Mouse (Mus musculus) G1E (cell line): Measurements from ENCODE around the gene F11r. TPM values are rescaled to one million over a fixed set of nuclear protein-coding genes. Genes with fewer than 3 reads are reported as not detected.

Experiments
- ATAC-seq: 2 replicates; pipeline ENCODE4 v1.8.0; 2016; ENCODE audit warnings: mild to moderate bottlenecking; ENCODE audit not compliant: insufficient number of reproducible peaks, poor library complexity, low FRiP score, severe bottlenecking; ENCODE audit errors: extremely low read depth
- DNase-seq: peaks from one replicate; pipeline ENCODE4 v3.0.0; 2012; ENCODE audit warnings: low spot score
- H3K27me3 ChIP-seq: 2 replicates; pipeline ENCODE4 v1.6.1; 2012; ENCODE audit warnings: mild to moderate bottlenecking, low read length, inconsistent platforms; ENCODE audit not compliant: insufficient read depth
- H3K36me3 ChIP-seq: replicated peaks from 2 replicates; pipeline ENCODE3; 2012; ENCODE audit warnings: mild to moderate bottlenecking, inconsistent platforms
- H3K4me1 ChIP-seq: 2 replicates; pipeline ENCODE4 v1.6.1; 2012; ENCODE audit warnings: low read depth, low read length, inconsistent platforms, mixed read lengths; ENCODE audit not compliant: insufficient read depth
- H3K4me3 ChIP-seq: 2 replicates; pipeline ENCODE4 v1.5.1; 2012; ENCODE audit warnings: low read depth, mild to moderate bottlenecking, inconsistent platforms, low read length, moderate library complexity, mixed read lengths
- H3K9me3 ChIP-seq: replicated peaks from 2 replicates; pipeline ENCODE4 v1.6.1; 2012; ENCODE audit warnings: inconsistent platforms
- CTCF ChIP-seq: IDR thresholded peaks from 2 replicates; pipeline ENCODE4 v1.5.1; 2012; ENCODE audit warnings: low read depth, low read length, inconsistent platforms, mixed read lengths
- GATA1 ChIP-seq: IDR thresholded peaks from 2 replicates; pipeline ENCODE4 v1.6.1; 2012; ENCODE audit warnings: borderline replicate concordance, low read length, inconsistent platforms, mixed read lengths
- GATA2 ChIP-seq: IDR thresholded peaks from 2 replicates; pipeline ENCODE4 v1.6.1; 2012; ENCODE audit warnings: low read depth, low read length, inconsistent platforms, borderline replicate concordance
- POLR2AphosphoS5 ChIP-seq: IDR thresholded peaks from 2 replicates; pipeline ENCODE4 v1.6.1; 2012; ENCODE audit warnings: low read depth, low read length, inconsistent platforms; ENCODE audit not compliant: insufficient replicate concordance
- TAL1 ChIP-seq: conservative IDR thresholded peaks from 2 replicates; pipeline ENCODE4 v1.6.1; 2012; ENCODE audit warnings: low read depth, low read length, inconsistent platforms, mixed read lengths
- polyA plus RNA-seq: library from polyadenylated mRNA; stranded (reverse); fragments of >175 nt; gene quantifications from 2 replicates; pipeline ENCODE4 v1.2.3, GENCODE M21; 2012
- total RNA-seq, 2 experiments: library from RNA; stranded (forward) in 1 of 2; stranded (reverse) in 1 of 2; fragments of 200-1000 nt in 1 of 2; fragments of >200 nt in 1 of 2; fragmentation: Nextera tagmentation in 1 of 2; gene quantifications; 2 replicates each; pipeline ENCODE4 v1.2.3; 2014 to 2017

F11r gene
- total and polyA plus RNA-seq, 3 experiments: 0.11 TPM; not detected in 2

DNA sequence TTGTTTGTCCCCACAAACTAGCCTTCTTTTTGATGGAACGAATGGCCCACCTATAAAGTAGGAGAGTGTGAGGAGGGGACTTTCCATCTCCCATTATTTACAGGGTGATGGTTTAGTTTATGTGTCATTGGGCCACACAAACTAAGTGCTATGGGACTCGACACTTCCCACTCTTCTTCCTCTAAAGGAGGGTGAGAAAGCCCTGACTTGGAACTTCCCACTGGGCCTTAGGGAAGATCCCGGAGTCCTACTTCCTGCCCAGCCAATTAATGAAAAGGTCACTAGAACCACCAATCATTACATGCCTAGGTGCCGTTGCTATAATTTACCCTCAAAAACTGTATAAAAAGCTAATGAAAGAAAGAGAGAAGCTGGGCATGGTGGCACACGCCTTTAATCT is 5.2 kb upstream of the F11r start:
- Histone ChIP-seq H3K4me3 (no peak overlapping the region), H3K27me3 (peaks cover 27% of the 10 kb centered on the region), H3K36me3 (no peaks in the 10 kb centered on the region), H3K4me1 (peaks cover 2% of the 10 kb centered on the region), H3K9me3 (no peaks in the 10 kb centered on the region)
- DNase-seq: no peak
- TF ChIP-seq GATA2 (no peak), GATA1 (no peak)
- no peak for ATAC-seq

DNA sequence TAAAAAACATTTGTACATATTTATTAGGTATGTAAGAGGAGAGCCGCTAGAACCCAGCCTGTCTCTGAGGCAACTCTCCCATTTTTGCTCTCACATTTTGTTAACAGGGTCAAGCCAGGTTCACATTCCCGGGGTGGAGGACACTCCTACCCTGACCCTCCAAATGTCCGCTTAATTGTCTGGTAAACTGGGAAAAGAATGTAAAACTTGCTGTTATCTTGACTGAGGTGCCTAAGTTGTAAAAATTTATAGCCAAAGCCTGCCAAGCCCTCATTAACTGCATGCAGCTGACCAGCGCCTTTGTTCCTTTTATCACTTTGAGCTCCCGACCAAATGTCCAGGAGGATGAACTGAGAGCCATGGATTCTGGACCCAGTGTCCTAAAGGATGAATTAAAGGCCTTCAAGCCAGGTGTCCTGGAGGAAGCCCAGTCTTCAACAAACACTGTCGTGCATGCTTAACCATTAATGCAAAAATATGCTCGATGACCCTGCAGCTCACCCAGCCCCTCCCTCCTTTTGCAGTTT is 2.0 kb upstream of the F11r start:
- Histone ChIP-seq H3K4me3 (no peak overlapping the region), H3K27me3 (peaks cover 41% of the 10 kb centered on the region), H3K9me3 (no peaks in the 10 kb centered on the region), H3K4me1 (peaks cover 10% of the 10 kb centered on the region), H3K36me3 (no peaks in the 10 kb centered on the region)
- DNase-seq: no peak
- ATAC-seq: no peak
- no peak for TF ChIP-seq TAL1
- TF ChIP-seq CTCF: no peak
- TF ChIP-seq POLR2AphosphoS5: no peak
- TF ChIP-seq GATA2: no peak
- no peak for TF ChIP-seq GATA1

DNA sequence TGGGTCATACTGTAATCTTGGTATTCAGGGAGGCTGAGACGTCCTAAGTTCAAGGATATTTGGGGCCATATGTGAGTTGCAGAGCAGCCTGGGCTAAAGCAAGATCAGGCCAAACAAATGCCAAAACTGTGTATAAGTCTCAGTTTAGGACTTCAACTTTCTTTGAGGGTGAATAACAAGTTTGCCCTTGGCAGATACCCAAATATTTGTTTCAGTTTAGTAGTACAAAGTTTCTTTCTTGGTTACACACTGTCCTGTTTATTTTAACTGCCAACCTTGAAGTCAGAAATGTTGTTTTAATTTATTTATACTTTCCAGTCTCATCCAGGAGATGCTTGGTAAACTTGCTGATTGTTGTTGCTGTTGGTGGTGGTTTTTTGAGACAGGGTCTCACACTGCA is 1.4 kb upstream of the F11r start:
- peaks cover 10% of the 10 kb centered on the region for H3K4me1 ChIP-seq
- H3K9me3 ChIP-seq: no peaks in the 10 kb centered on the region
- ATAC-seq: no peak
- DNase-seq: no peak
- TF ChIP-seq GATA2: no peak
- TF ChIP-seq POLR2AphosphoS5: no peak
- no peak for TF ChIP-seq TAL1
- TF ChIP-seq GATA1: no peak
- no peak for TF ChIP-seq CTCF
- no peaks in the 10 kb centered on the region for H3K36me3 ChIP-seq
- no peak overlapping the region for H3K4me3 ChIP-seq
- H3K27me3 ChIP-seq: peaks cover 42% of the 10 kb centered on the region

DNA sequence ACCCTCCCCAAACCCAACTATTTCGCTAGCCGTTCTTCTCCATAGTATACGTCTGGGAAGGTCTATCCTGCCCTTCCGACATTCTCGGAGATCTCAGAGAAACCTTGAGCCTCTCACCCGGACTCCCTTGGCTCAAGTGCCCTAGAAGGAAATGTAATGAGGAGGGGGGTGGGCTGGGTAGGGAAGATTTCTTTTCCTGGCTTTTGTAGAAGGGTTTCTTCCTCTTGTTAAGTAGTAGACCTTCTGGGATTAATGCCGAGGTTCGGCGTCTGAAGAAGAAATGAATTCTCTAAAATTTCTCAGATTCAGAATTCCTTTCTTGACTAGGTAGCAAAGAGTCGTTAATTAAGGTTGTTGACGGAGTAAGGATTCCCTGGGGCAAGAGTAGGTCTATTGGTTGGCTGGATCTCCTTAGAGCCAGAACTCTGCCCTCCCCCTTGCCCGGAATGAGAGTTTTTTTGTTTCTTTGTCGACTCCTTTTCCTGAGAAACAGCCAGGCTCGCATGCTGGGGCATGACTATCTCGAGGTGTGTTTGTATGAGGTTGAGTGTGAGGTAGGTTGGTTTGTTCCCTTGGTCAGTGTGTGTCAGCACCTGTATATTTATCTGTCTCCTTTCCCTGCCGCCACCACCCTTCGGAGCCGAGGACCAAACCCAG is 807 bp downstream of the F11r start:
- Histone ChIP-seq H3K27me3 (peaks cover 47% of the 10 kb centered on the region), H3K36me3 (no peaks in the 10 kb centered on the region), H3K4me1 (peaks cover 21% of the 10 kb centered on the region), H3K4me3 (no peak overlapping the region), H3K9me3 (no peaks in the 10 kb centered on the region)
- DNase-seq (no peak), ATAC-seq (no peak)
- TF ChIP-seq POLR2AphosphoS5: no peak

DNA sequence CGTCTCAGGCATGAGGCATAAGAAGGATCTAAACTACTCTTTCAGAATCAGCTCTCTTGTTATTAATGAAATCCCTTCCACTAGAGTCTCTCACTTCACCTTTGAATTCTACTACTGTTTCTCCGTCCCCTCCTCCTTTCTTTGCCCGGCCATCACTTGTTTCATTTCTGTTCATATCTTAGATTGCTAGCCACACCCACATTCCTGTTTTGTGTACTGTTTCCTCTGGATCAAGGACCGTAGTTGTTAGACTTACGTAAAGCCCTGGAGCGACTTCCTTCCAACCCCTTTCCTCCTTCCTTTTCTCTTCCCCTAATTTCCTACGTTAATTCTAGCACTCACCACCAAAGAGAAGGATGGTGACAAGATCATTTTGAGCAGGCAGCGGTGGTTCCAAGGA is 1.7 kb downstream of the F11r start:
- H3K36me3 ChIP-seq: no peaks in the 10 kb centered on the region
- TF ChIP-seq TAL1: no peak
- TF ChIP-seq POLR2AphosphoS5: no peak
- no peak for TF ChIP-seq GATA1
- no peak for TF ChIP-seq GATA2
- no peak for TF ChIP-seq CTCF
- H3K9me3 ChIP-seq: peaks cover 6% of the 10 kb centered on the region
- ATAC-seq: no peak
- H3K27me3 ChIP-seq: peaks cover 47% of the 10 kb centered on the region
- no peak overlapping the region for H3K4me3 ChIP-seq
- no peak for DNase-seq
- H3K4me1 ChIP-seq: peaks cover 21% of the 10 kb centered on the region

DNA sequence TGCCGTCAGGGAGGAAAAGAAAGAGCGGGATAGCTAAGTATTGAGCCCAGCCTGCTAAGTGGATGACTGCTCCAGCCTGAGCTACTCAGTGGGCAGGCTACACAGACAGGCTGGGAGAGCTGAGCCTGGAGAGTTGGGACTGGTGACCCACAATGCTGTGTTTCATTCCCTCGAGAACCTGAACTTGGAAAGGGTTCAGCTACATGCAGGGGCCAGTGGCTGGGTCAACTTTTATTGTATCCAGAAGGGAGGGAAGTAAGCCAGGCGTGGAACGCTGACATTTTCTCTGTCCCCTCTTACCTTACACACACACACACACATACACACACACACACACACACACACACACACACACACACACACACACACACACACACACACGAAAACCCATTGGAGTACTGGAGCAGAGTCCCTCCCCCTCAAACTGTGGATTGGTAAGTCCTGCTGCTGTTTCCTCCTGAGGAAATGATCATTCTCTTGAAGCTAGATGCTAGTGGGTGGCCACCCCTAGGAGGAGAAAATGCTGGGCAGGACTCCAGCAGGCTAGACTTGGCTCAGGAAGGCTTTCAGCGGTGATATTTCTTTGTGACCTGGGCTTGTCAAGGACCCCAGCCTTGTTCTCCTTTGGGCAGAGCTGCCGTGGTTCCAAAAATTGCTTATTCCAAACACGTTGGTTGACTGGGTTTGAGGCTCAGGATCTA is 2.8 kb downstream of the F11r start:
- peaks cover 6% of the 10 kb centered on the region for H3K9me3 ChIP-seq
- ATAC-seq: no peak
- no peaks in the 10 kb centered on the region for H3K36me3 ChIP-seq
- no peak overlapping the region for H3K4me3 ChIP-seq
- H3K27me3 ChIP-seq: peaks cover 46% of the 10 kb centered on the region
- TF ChIP-seq CTCF (no peak), TAL1 (no peak), GATA1 (no peak), GATA2 (no peak), POLR2AphosphoS5 (no peak)
- H3K4me1 ChIP-seq: peaks cover 21% of the 10 kb centered on the region
- no peak for DNase-seq
